Mouse (Mus musculus) kidney, postnatal 0 days (tissue): ENCODE results near the gene Sufu. TPM values are rescaled to one million over a fixed set of nuclear protein-coding genes. Genes with fewer than 3 reads are reported as not detected.

Experiments
- ATAC-seq: fragments of 200-750 bp; cut with Nextera tagmentation; replicated peaks from 2 replicates; pipeline ENCODE4 v1.8.0; 2017; ENCODE audit warnings: low read depth, moderate number of reproducible peaks, moderate TSS enrichment, moderate library complexity; ENCODE audit not compliant: low FRiP score
- DNase-seq: peaks from one replicate; pipeline ENCODE4 v3.0.0-alpha.2; 2016; ENCODE audit warnings: low spot score
- H3K27ac ChIP-seq: fragments of 300-500 bp; sonication (generic); 2 replicates; pipeline ENCODE4 v1.5.1; 2014; ENCODE audit warnings: mild to moderate bottlenecking
- H3K27me3 ChIP-seq: fragments of 300-500 bp; sonication (generic); 2 replicates; pipeline ENCODE4 v1.6.1; 2014; ENCODE audit warnings: low read length, mixed read lengths; ENCODE audit not compliant: insufficient read depth
- H3K36me3 ChIP-seq: fragments of 300-500 bp; sonication (generic); 2 replicates; pipeline ENCODE4 v1.6.1; 2014; ENCODE audit warnings: low read length, mixed read lengths; ENCODE audit not compliant: insufficient read depth
- H3K4me1 ChIP-seq: fragments of 300-500 bp; sonication (generic); replicated peaks from 2 replicates; pipeline ENCODE4 v1.6.1; 2014; ENCODE audit warnings: antibody characterized with exemption, low read length, mixed read lengths; ENCODE audit not compliant: insufficient read depth
- H3K4me2 ChIP-seq: fragments of 300-500 bp; sonication (generic); 2 replicates; pipeline ENCODE4 v1.6.1; 2014; ENCODE audit warnings: mild to moderate bottlenecking, low read length, moderate library complexity, mixed read lengths
- H3K4me3 ChIP-seq: fragments of 300-500 bp; sonication (generic); replicated peaks from 2 replicates; pipeline ENCODE4 v1.5.1; 2014; ENCODE audit warnings: low read depth, low read length
- H3K9ac ChIP-seq: fragments of 300-500 bp; sonication (generic); 2 replicates; pipeline ENCODE4 v1.6.1; 2014; ENCODE audit warnings: low read depth, low read length
- H3K9me3 ChIP-seq: fragments of 300-500 bp; sonication (generic); replicated peaks from 2 replicates; pipeline ENCODE4 v1.6.1; 2016; ENCODE audit warnings: low read length, inconsistent platforms, mixed read lengths
- CTCF ChIP-seq: IDR thresholded peaks from 2 replicates; pipeline ENCODE4 v1.5.1; 2016; ENCODE audit warnings: antibody characterized with exemption, low read depth, mild to moderate bottlenecking, moderate library complexity
- WGBS: fragments of 180-500 bp; shearing (Covaris S2); extraction: QIAGEN DNeasy Blood & Tissue Kit; methylation state at CpG from one replicate; pipeline ENCODE4 v1.1.7; 2014; 5-methylcytosine and 5-hydroxymethylcytosine counted together
- polyA plus RNA-seq: library from polyadenylated mRNA; unstranded; fragments of >200 nt; fragmentation: Nextera tagmentation; extraction: Ambion mirVana; gene quantifications from 2 replicates; pipeline ENCODE4 v1.2.1, GENCODE M21; 2015

The Sufu gene
- polyA plus RNA-seq, 1 experiment from 2014 or later = 30.6 TPM

GRCm38 (mm10) chr19:46446436-46447020 is 49.8 kb downstream of the Sufu start:
- no peak overlapping the region for H3K27ac ChIP-seq
- H3K9me3 ChIP-seq = no peaks in the 10 kb centered on the region
- no peak for TF ChIP-seq CTCF
- no peak overlapping the region for H3K4me2 ChIP-seq
- no peaks in the 10 kb centered on the region; the same call in 1 of the 2 replicates for H3K36me3 ChIP-seq
- no peak overlapping the region for H3K9ac ChIP-seq
- WGBS = 91% methylated on average over 5 of the region's 5 CpGs
- DNase-seq (no peak), ATAC-seq (no peak)
- H3K4me1 ChIP-seq = peaks cover 12% of the 10 kb centered on the region
- no peaks in the 10 kb centered on the region for H3K27me3 ChIP-seq
- H3K4me3 ChIP-seq = no peak overlapping the region

- TF ChIP-seq CTCF = no peak
- 36% methylated on average over 7 of the region's 7 CpGs for WGBS
- no peaks in the 10 kb centered on the region; the same call in 1 of the 2 replicates for H3K36me3 ChIP-seq
- no peak overlapping the region for H3K4me3 ChIP-seq
- H3K9ac ChIP-seq = no peak overlapping the region
- H3K4me1 ChIP-seq = peaks cover 12% of the 10 kb centered on the region
- no peak overlapping the region for H3K4me2 ChIP-seq
- peak overlapping the region; percentile 0; the same call in 1 of the 2 replicates for H3K27ac ChIP-seq
- ATAC-seq = no peak
- no peaks in the 10 kb centered on the region for H3K9me3 ChIP-seq
- no peaks in the 10 kb centered on the region for H3K27me3 ChIP-seq
- no peak for DNase-seq
Observed at GRCm38 (mm10) chr19:46447110-46447509, 50.4 kb downstream of the Sufu start.

- Histone ChIP-seq H3K36me3 (no peaks in the 10 kb centered on the region; the same call in 1 of the 2 replicates), H3K9ac (no peak overlapping the region), H3K9me3 (no peaks in the 10 kb centered on the region), H3K4me3 (no peak overlapping the region), H3K4me2 (no peak overlapping the region), H3K4me1 (peaks cover 16% of the 10 kb centered on the region), H3K27ac (no peak overlapping the region), H3K27me3 (no peaks in the 10 kb centered on the region)
- ATAC-seq = 0 out of 2 replicates have a peak, but pooled peaks have one; percentile 26
- 7% methylated on average over 6 of the region's 6 CpGs for WGBS
- peak; percentile 75 for DNase-seq
- no peak for TF ChIP-seq CTCF
Observed at GRCm38 (mm10) chr19:46447911-46448310, 51.2 kb downstream of the Sufu start.

GRCm38 (mm10) chr19:46449261-46450005 is 52.7 kb downstream of the Sufu start:
- 77% methylated on average over 7 of the region's 7 CpGs for WGBS
- H3K27ac ChIP-seq = no peak overlapping the region
- TF ChIP-seq CTCF = no peak
- ATAC-seq (no peak), DNase-seq (no peak)
- H3K4me1 ChIP-seq = peaks cover 27% of the 10 kb centered on the region
- H3K4me2 ChIP-seq = no peak overlapping the region
- no peak overlapping the region for H3K9ac ChIP-seq
- H3K4me3 ChIP-seq = no peak overlapping the region
- no peaks in the 10 kb centered on the region for H3K9me3 ChIP-seq
- H3K36me3 ChIP-seq = no peaks in the 10 kb centered on the region; the same call in 1 of the 2 replicates
- H3K27me3 ChIP-seq = no peaks in the 10 kb centered on the region

GRCm38 (mm10) chr19:46452052-46452827 is 55.5 kb downstream of the Sufu start:
- DNase-seq = peak; percentile 83
- Histone ChIP-seq H3K4me2 (no peak overlapping the region), H3K36me3 (peaks cover 4% of the 10 kb centered on the region; the same call in 1 of the 2 replicates), H3K9ac (no peak overlapping the region), H3K27me3 (no peaks in the 10 kb centered on the region), H3K4me1 (peaks cover 55% of the 10 kb centered on the region), H3K27ac (peak overlapping the region; percentile 37; the same call in 1 of the 2 replicates), H3K9me3 (no peaks in the 10 kb centered on the region), H3K4me3 (no peak overlapping the region)
- ATAC-seq = no peak
- WGBS = 41% methylated on average over 10 of the region's 10 CpGs
- peak; percentile 86 for TF ChIP-seq CTCF

GRCm38 (mm10) chr19:46452916-46453315 is 56.2 kb downstream of the Sufu start:
- no peaks in the 10 kb centered on the region for H3K9me3 ChIP-seq
- 71% methylated on average over 9 of the region's 9 CpGs for WGBS
- H3K4me3 ChIP-seq = no peak overlapping the region
- H3K4me1 ChIP-seq = peaks cover 60% of the 10 kb centered on the region
- H3K9ac ChIP-seq = no peak overlapping the region
- no peak for ATAC-seq
- H3K4me2 ChIP-seq = no peak overlapping the region
- H3K27ac ChIP-seq = peak overlapping the region; percentile 96
- TF ChIP-seq CTCF = no peak
- H3K36me3 ChIP-seq = peaks cover 4% of the 10 kb centered on the region; the same call in 1 of the 2 replicates
- no peak for DNase-seq
- H3K27me3 ChIP-seq = no peaks in the 10 kb centered on the region
